Mouse (Mus musculus): Measurements from ENCODE around the gene Ola1.

The Ola1 gene

GRCm38 (mm10) chr2:73063911-73064619 is 154.7 kb downstream of the Ola1 start:
- no peak for DNase-seq

DNA sequence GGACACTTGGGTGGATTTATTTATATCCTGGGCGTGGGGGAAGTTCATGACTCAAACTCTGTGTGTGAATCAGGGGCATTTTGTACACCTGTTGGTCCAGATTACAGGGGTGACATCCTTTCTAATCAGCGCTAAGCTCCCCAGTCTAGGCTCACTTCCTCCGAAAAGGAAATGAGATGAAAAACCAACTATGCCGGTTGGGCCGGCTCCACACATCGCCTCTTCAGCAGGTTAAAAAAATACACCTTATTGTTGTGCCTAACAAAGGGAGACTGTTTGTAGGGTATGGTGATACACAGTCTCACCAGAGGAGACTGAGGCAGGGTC is 158.5 kb downstream of the Ola1 start:
- DNase-seq, result no peak

DNA sequence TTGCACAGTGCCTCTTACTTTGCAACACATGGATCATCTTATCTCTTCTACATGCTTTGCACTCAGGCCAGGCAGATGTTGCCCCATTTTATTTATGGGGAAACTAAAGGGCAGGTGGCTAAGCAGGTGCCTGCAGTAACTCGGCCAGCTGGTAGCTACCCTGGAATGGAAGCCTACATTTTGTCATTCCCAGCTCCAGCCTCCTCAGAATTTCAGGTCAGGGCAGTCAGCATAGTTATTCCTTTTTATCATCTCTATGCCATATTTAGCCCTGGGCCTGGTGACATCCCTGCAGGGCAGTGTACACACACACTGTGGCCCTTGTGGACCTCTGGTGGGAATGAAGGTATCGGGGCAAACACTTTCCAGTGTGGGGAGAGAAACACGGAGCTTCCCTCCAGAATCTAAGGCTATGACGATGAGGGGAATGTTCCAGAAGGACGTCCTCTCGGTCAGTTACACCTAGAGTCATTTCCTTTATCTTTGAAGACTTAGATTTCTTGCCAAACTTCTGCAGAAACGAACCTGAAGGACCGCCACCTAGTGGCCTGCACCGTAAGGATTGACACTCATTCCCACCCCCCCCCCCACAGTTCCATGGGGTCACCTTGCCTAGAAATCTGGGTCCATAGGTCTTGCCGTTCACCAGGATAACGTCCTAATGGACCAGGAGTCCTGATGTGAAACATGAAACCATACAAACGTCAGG is 159.0 kb downstream of the Ola1 start:
- DNase-seq, result peak; percentile 24

GRCm38 (mm10) chr2:73058344-73058743 is 160.4 kb downstream of the Ola1 start:
- DNase-seq, result no peak

DNA sequence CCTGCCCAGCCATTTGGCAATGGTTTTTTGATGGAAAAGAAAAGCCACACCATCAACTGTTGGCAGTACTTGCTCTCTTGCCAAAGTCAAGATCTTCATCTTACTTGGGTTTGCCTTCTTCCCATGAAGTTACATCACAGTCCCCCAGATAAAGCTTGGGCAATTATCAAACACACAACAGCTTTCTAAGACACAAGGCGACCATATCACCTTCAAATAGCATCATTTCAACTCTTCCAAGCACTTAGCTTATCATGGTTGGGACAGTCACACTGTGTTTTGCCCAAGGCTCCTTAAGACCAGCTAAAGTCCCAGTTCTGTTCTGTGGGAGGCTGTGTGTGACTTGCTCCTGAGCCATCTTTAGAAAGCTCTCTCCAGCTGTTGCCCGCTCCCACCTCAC is 161.1 kb downstream of the Ola1 start:
- DNase-seq, result no peak

GRCm38 (mm10) chr2:73056090-73056956 is 162.4 kb downstream of the Ola1 start:
- DNase-seq, result no peak

- no peak for DNase-seq
Measured at GRCm38 (mm10) chr2:73053791-73054490, 164.8 kb downstream of the Ola1 start.

- no peak for DNase-seq
Measured at GRCm38 (mm10) chr2:73050401-73050800, 168.3 kb downstream of the Ola1 start.

DNA sequence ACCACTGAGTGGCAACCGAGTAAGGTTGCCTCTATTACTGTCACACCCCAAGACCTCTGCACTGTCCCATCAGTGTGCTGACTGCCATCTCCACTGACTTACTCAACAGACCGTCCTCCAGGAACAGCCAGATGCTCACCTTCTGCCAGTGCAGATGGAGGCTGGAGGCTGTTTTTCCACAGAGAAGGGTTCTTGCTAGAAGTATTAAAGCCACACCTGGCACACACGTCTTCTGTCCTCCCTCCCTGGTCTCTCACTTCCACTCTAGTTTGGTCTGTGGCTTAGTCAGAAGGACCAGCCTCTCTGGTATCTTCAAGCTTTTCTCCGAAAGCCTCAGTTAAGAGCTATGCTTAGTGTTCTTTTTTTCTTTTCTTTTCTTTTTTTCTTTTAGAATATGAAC is 168.7 kb downstream of the Ola1 start:
- no peak for DNase-seq

- no peak for DNase-seq
Measured at GRCm38 (mm10) chr2:73049001-73049684, 169.6 kb downstream of the Ola1 start.

DNA sequence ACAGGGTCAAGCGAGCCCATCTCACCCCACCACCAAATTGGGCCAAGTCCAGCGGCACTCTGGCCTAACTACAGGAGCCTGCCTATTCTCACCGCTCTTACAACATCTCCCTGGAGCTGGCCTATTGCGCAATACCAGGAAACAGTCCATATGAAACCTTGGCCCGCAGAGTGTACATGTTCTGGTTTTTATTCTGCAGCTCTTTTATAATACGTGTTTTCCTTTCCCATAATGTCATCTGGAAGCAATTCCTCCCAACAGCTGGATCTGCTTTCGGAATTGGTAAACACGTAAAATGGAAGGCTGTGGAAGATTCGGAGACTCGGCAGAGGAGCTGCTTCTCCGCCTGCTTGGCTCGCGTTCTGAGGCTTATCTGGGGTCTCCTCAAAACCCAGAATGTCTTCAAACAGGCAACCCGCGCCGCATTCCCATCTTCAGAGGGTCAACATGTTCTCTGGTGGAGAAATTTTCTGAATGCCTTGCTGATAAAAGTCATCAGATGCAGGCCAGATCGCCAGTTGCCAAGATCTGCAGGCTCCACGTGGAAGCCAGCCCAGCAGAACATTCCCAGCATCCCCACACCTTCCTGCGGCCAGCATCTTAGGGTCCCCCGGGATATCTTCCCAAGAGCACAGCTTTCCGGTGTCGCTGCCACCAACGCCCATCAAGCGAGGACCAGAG is 171.5 kb downstream of the Ola1 start:
- no peak for DNase-seq

DNA sequence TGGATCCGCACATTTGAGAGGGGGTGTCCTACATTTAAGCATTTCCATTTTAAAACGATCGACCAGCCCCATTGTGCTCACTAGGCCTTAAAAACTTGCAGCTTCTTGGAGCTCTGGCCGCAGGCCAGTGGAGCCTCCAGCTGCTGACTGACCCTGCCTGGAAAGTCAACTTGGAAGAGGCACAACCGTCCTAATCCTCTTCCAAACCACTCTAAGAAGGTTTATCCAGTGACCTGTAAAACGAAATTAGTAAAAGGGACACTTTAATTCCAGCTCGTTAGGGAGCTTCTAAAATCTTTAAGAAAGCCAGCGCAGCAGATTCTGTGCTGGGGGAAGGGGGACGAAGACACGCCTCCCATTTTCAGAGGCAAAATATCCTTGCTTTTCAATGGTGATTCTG is 172.1 kb downstream of the Ola1 start:
- no peak for DNase-seq

DNA sequence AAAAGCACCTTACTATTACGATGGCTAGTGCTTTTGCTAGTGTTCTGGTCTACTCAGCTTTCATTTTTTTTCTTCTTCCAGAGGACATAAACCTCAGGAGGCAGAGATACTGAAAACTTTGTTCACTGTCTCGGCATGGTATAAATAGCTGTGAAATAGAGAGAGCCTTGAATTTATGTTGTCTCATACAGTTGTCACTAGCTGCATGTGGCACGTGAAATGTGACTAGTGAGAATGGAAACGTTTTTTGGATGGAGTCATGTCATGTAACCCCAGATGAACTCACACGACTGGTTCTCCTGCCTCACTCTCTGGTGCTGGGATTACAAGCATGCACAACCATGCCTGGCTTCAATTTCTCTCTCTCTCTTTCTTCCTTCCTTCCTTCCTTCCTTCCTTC is 173.2 kb downstream of the Ola1 start:
- no peak for DNase-seq
